Mouse (Mus musculus) lung, postnatal 0 days (tissue): ENCODE data around the gene Xirp2.

Source experiments
- CTCF ChIP-seq: IDR thresholded peaks from 2 replicates; pipeline ENCODE4 v1.5.1; 2016; ENCODE audit warnings: antibody characterized with exemption, mild to moderate bottlenecking
- EP300 ChIP-seq: IDR thresholded peaks from 2 replicates; pipeline ENCODE4 v1.6.1; 2016; ENCODE audit warnings: antibody characterized with exemption, mild to moderate bottlenecking, control low read depth

- TF ChIP-seq CTCF: no peak
- no peak for TF ChIP-seq EP300
Measured at GRCm38 (mm10) chr2:67481051-67481450, 35.2 kb downstream of the Xirp2 start.
